Mouse (Mus musculus): Measurements from ENCODE around the gene Zfp169.

DNA sequence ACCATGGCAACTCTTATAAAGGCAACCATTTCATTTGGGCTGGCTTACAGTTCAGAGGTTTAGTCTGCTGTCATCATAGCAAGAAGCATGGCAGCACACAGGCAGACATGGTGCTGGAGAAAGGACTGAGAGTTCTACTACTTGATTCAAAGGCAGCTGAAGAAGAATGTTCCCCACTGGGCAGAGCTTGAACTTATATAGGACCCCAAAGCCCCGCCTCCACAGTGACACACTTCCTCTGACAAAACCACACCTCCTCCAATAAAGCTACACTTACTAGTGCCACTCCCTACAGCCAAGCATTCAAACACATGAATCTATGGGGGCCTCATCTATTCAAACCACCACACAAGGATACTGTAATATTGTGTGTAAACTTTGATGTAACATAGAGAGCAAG, 41.3 kb upstream of the Zfp169 start:
- TF ChIP-seq CTCF (IDR thresholded peaks at IDR 0.05; ENCODE audit: low read depth, low read length) (no peak), POLR2A (IDR thresholded peaks at IDR 0.05; ENCODE audit: extremely low read depth, insufficient read depth, low read length) (no peak)
